Mouse (Mus musculus): ENCODE measurements at regions not wholly inside any gene's neighbourhood (a gene's known extent, or its start where the extent isn't known, plus 50 kb on each side); places are given as distances from the start of the nearest gene placed in this dataset.
A peak's percentile ranks its signal among the peaks of the same experiment; 100 is the strongest.
"Not testable (repeated sequence)": the region's sequence is repeated elsewhere in the genome, so short reads cannot be mapped to it uniquely, and the experiment has no call there.

DNA sequence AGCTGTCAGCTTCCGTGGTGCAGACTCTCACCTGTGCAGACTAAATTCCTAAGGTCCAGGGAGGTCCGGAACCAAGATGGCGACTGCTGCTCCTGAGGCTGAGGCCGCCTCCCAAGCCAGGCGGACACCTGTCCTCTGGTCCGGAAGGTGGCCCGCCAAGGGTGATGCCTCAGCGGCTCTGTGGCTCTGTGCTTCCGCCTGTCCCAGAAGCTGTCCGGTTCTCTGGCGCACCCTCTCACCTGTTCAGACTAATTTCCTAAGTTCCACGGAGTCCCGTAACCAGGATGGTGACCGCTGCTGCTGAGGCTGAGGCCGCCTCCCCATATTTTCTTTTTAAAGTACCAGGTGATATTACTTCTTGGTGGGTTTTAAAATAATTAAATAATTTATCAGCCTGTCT is 65.4 kb upstream of the B3galnt2 start:
- WGBS, result 85% methylated on average over 15 of the region's 15 CpGs
- ATAC-seq (ENCODE audit: insufficient read depth), result peak; percentile 65
- not testable (repeated sequence) for DNase-seq; H3K4me2 ChIP-seq; H3K27ac ChIP-seq (ENCODE audit: low read depth); H3K9ac ChIP-seq; H3K36me3 ChIP-seq (ENCODE audit: insufficient read depth); H3K9me3 ChIP-seq (ENCODE audit: low read depth, low read length); H3K4me1 ChIP-seq (ENCODE audit: insufficient read depth); H3K27me3 ChIP-seq (ENCODE audit: insufficient read depth, low read length); H3K4me3 ChIP-seq (ENCODE audit: low read depth, low read length)

DNA sequence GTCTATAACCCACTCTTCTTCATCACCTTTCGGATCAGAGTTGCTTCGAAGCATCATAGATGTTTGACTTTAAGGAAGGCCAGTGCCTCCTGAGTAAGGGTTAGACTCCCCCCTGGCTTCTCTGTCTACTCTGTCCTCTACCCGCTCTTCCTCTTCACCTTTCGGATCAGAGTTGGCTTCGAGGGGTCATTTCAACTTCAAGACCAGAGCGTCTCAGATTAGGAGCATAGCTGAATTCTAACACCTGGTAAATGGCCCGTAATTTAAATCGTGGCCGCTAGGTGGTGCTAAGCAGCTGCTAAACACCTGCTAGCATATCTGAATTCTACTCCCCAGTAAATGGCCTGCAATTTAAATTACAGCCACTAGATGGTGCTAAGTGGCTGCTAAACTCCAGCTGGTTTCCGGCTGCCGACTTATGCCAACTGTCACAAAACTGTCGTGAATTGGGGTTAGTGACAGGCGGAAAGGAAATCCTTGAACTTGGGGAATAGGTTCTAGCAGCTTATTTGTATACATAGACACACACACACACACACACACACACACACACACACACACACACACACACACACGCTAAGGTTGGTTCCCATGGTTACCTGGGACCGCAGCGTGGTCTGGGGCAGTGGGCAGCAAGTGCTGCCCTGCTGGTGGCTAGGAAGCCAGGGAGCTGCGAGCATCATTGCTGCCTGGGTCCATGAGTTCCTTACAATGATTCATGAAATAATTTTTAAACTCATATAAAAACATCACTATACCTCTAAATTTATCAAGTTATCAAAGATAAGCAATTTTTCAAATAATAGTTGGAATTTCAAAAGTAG is 64.8 kb upstream of the B3galnt2 start:
- ATAC-seq (ENCODE audit: insufficient read depth) (peak; percentile 97), DNase-seq (peak; percentile 100)
- Histone ChIP-seq H3K27ac (ENCODE audit: low read depth) (no peak overlapping the region), H3K4me1 (ENCODE audit: insufficient read depth) (no peaks in the 10 kb centered on the region), H3K9me3 (ENCODE audit: low read depth, low read length) (no peaks in the 10 kb centered on the region; the same call in 1 of the 2 replicates), H3K9ac (peak overlapping the region; percentile 32; the same call in 1 of the 2 replicates), H3K4me3 (ENCODE audit: low read depth, low read length) (peak overlapping the region; percentile 40), H3K27me3 (ENCODE audit: insufficient read depth, low read length) (no peaks in the 10 kb centered on the region), H3K36me3 (ENCODE audit: insufficient read depth) (no peaks in the 10 kb centered on the region), H3K4me2 (peak overlapping the region; percentile 58)
- WGBS, result 19% methylated on average over 17 of the region's 17 CpGs
- TF ChIP-seq CTCF (IDR thresholded peaks at IDR 0.05; ENCODE audit: low read depth), result peak; percentile 98

DNA sequence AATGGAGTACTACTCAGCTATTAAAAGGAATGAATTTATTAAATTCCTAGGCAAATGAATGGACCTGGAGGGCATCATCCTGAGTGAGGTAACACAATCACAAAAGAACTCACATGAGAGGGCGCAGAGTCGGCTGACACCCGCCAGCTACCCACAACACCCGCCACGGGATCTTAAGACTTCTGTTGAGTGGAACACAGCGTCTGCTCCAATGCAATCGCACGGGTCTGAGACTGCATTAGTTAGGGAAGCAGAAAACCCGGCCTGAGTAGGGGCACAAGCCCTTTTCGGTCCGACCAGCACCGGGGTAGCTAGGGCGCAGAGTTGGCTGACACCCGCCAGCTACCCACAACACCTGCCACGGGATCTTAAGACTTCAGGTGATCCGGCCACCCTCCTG is 52.1 kb upstream of the B3galnt2 start:
- WGBS, result 92% methylated on average over 16 of the region's 16 CpGs

More for the DNA sequence above, 52.1 kb upstream of the B3galnt2 start:
- H3K36me3 ChIP-seq (ENCODE audit: insufficient read depth); H3K9ac ChIP-seq; H3K4me1 ChIP-seq (ENCODE audit: insufficient read depth); ATAC-seq (ENCODE audit: insufficient read depth); DNase-seq; H3K27ac ChIP-seq (ENCODE audit: low read depth); H3K9me3 ChIP-seq (ENCODE audit: low read depth, low read length); H3K4me2 ChIP-seq; H3K4me3 ChIP-seq (ENCODE audit: low read depth, low read length); H3K27me3 ChIP-seq (ENCODE audit: insufficient read depth, low read length): not testable (repeated sequence)
